Mouse (Mus musculus) testis, adult 2 months (tissue): Measurements from ENCODE around the gene H3f3b.

Experiments used
- CTCF ChIP-seq: fragments of 200-500 bp; IDR thresholded peaks from 2 replicates; pipeline ENCODE4 v1.5.1; 2012; ENCODE audit warnings: low read depth, mild to moderate bottlenecking, inconsistent platforms, low read length, moderate library complexity; ENCODE audit not compliant: control insufficient read depth, insufficient read depth, insufficient replicate concordance
- POLR2A ChIP-seq: fragments of 200-500 bp; IDR thresholded peaks from 2 replicates; pipeline ENCODE4 v1.6.1; 2012; ENCODE audit warnings: low read depth, mild to moderate bottlenecking, inconsistent platforms, low read length, moderate library complexity; ENCODE audit not compliant: control insufficient read depth

GRCm38 (mm10) chr11:116030088-116030897, 2.5 kb upstream of the H3f3b start, which contains the start of gene Unk:
- no peak for TF ChIP-seq CTCF
- TF ChIP-seq POLR2A: peak; percentile 97
